Mouse (Mus musculus) gastrocnemius, adult 18-20 months (tissue): Measurements from ENCODE around the gene Tchh. TPM values are rescaled to one million over a fixed set of nuclear protein-coding genes. Genes with fewer than 3 reads are reported as not detected.
"Not testable (repeated sequence)": the region's sequence is repeated elsewhere in the genome, so short reads cannot be mapped to it uniquely, and the experiment has no call there.

Source experiments
- DNase-seq: peaks from one replicate; pipeline ENCODE4 v3.0.0; 2021; ENCODE audit warnings: low spot score
- long read RNA-seq, 2 experiments: library from polyadenylated mRNA; stranded (forward); transcript quantifications; one replicate each; pipeline ENCODE4 v2.0.0; 2021
- total RNA-seq, 2 experiments: library from RNA; stranded (reverse); gene quantifications; 2 replicates each; pipeline ENCODE4 v1.2.3; 2021

Tchh gene
- under 1 TPM; 0.07 TPM for total RNA-seq
- long read RNA-seq, experiment 1 = 0 reads
- long read RNA-seq, experiment 2 = 0 reads

- no peak for DNase-seq
These were observed at the start of gene Tchh for GRCm38 (mm10) chr3:93442030-93442429. Tchh (plus strand) TSS chr3:93442330.

DNA sequence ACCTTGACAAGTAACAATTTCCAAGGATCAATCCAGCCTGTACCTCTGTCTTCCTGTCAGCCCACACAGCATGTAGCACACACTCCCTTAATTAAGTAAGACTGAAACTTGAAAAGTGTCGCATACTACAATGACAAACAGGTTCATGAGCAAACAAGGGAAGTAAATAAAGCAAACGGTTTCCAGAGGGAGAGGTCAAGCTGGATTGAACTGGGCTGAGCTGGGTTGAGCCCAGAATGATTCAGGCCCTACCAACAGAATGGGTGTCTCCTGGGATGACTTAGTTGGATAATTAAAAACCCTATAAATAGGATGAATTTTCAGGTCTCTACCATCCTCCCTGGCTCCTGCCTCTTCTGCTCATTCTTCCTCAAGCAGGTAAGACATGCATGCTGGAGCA is 48.8 kb upstream of the Tchh start, which contains the start of gene Rptn:
Gene Rptn, plus strand, starts transcription at position 334 of the 400 bp plus-strand sequence.
- DNase-seq = no peak

DNA sequence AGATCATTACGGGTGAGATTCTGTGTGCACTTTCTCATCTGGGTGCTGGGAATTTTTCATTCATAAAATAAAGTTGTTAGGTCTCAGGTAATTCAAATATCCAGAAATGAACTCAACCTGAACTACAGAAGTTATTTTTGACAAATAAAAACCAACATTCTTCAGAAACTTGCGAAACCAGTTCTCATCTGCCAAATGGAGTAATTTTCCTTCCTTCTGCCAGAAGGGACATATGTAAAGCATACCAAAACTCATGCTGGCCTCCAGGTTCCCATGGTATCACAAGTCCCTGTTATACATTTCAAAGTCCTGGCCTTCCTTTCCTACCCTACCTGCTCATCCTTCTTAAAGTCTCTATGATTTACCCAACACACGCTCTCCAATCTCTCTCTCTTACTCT is 38.2 kb upstream of the Tchh start:
- no peak for DNase-seq

DNA sequence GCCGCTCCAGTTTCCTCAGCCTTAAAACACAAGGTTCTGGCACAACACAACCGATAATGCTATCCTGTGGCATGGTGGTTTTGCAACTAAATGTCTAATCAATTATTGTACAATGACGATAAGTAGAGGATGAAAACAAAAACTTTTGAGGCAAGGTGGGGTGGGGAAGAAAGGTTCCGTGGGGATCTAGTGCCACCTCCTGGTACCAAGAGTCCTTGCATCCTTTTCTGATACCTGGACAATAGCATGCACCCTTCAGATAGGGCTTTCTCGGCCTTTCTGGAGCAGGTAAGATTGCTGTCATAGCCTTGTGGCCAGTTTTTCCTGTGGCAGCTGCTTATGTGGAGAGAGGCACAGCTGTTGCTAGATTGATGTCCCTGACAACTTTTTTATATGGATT is 35.1 kb upstream of the Tchh start:
- DNase-seq = peak; percentile 2

DNA sequence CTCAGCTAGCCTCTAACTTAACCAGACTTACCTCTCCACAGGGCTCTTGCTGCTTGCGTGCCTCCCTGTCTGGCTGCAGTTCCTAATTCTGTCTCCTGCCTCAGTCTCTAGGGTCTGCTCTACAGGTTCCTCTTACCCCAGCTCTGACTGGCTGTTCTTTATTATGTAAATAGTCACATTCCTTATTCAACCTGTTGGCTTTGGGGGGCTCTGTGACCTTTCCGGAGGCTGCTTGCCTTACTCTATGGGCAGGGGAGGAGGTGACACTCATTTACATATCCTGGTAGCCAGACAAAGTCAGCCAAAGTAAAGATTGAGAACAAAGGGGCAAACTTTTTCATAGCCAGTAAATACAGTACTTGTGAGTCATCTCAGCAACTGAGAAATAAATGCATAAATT is 30.2 kb upstream of the Tchh start:
- DNase-seq = no peak

- DNase-seq = no peak
These were observed 10.5 kb upstream of the Tchh start for GRCm38 (mm10) chr3:93431673-93432072.

- DNase-seq = peak; percentile 3
These were observed 1.5 kb downstream of the Tchh start for GRCm38 (mm10) chr3:93443501-93444101.

- peak; percentile 53 for DNase-seq
These were observed 2.4 kb downstream of the Tchh start for GRCm38 (mm10) chr3:93444343-93445164.

GRCm38 (mm10) chr3:93445165-93445705 is 3.1 kb downstream of the Tchh start:
- DNase-seq = peak; percentile 1

DNA sequence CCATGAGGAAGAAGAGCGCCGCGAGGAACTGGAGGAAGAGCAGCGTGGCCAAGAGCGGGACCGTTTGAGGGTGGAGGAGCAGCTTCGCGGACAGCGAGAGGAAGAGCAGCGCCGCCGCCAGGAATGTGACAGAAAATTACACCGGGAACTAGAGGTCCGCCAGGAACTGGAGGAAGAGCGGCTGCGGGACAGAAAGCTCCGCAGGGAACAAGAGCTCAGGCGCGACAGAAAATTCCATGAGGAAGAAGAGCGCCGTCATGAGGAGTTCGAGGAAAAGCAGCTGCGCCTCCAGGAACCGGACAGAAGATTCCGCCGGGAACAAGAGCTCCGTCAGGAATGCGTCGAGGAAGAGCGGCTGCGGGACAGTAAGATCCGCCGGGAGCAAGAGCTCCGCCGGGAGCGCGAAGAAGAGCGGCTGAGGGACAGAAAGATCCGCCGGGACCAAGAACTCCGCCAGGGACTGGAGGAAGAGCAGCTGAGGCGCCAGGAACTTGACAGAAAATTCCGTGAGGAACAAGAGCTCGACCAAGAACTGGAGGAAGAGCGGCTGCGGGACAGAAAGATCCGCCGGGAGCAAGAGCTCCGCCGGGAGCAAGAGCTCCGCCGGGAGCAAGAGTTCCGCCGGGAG is 4.1 kb downstream of the Tchh start:
- DNase-seq = peak; percentile 1

DNA sequence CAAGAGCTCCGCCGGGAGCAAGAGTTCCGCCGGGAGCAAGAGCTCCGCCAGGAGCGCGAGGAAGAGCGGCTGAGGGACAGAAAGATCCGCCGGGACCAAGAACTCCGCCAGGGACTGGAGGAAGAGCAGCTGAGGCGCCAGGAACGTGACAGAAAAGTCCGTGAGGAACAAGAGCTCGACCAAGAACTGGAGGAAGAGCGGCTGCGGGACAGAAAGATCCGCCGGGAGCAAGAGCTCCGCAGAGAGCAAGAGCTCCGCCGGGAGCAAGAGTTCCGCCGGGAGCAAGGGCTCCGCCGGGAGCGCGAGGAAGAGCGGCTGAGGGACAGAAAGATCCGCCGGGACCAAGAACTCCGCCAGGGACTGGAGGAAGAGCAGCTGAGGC is 4.6 kb downstream of the Tchh start:
- not testable (repeated sequence) for DNase-seq

GRCm38 (mm10) chr3:93447138-93447841 is 5.2 kb downstream of the Tchh start:
- peak; percentile 24 for DNase-seq

- no peak for DNase-seq
These were observed 24.4 kb downstream of the Tchh start for GRCm38 (mm10) chr3:93466556-93466955.

GRCm38 (mm10) chr3:93467130-93467529 is 25.0 kb downstream of the Tchh start:
- DNase-seq = no peak

- DNase-seq = no peak
These were observed 26.4 kb downstream of the Tchh start, which contains the start of gene Tchhl1 for GRCm38 (mm10) chr3:93468561-93468960. Tchhl1 (plus strand) TSS chr3:93468754.

DNA sequence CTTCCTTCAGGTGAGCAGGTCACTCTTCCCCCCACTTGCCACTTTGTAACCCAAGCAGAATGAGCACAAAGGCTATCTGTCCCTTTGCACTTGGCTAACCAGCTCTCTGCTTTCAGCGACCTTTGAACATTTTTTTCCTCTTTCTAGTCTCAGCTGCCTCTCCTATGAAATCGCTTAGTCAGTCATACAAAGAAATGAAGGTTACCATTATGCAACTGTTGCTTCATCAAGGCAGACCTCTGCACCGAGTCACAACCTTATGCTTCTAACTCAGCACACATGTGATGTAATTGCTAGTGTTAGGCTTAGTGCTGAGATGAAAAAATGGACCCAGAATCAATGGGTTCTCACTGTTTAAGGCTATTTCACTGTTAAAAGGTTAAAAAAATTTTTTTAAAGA is 27.5 kb downstream of the Tchh start:
- no peak for DNase-seq

- DNase-seq = no peak
These were observed 37.9 kb downstream of the Tchh start for GRCm38 (mm10) chr3:93480053-93480452.

- DNase-seq = no peak
These were observed 40.0 kb downstream of the Tchh start for GRCm38 (mm10) chr3:93481982-93482616.

DNA sequence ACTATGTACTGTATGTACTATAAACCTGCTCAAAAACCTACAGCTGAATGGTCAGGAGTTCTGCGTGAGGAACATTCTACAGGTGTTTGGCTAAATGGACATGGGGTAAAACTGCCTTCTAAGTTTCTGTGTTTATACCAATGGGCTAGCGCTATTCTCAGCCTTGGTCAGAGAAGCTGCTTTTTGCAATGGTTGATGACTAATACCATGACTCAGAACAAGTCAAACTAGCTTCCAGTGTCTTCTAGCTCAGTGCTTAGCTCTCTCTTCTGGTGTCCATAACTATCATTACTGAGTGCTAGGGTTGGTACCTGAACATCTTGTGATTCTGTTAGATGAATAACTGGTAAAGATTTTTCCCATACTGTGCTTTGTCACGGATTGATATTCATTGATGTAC is 43.5 kb downstream of the Tchh start:
- DNase-seq = no peak

GRCm38 (mm10) chr3:93488541-93488940 is 46.4 kb downstream of the Tchh start:
- DNase-seq = no peak

- no peak for DNase-seq
These were observed 50.0 kb downstream of the Tchh start for GRCm38 (mm10) chr3:93492176-93492575.
